Mouse (Mus musculus): ENCODE results near the gene Ror1. TPM values are rescaled to one million over a fixed set of nuclear protein-coding genes. Genes with fewer than 3 reads are reported as not detected.

The Ror1 gene
- polyA plus RNA-seq, 1 experiment from 2014 or later = 1.6 TPM

DNA sequence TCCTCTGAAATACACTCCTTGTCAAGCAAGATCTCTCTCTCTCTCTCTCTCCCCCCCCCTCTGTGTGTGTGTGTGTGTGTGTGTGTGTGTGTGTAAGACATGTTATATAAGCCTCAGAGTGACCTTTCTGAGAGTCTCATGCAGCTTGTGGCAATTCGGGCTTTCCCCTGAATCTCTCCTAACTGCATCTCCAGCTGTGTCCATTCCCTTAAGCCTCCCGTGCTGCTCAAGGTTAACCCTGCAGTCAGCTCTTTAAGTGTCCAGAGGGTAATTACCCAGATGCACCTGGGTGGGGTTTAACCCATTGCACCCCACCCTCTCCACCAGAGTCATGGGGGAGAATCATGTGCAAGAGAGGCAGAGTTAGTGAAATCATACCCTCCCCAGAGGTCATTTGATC lies 105.7 kb downstream of the Ror1 start:
- no peaks in the 10 kb centered on the region for H3K36me3 ChIP-seq
- no peaks in the 10 kb centered on the region for H3K9me3 ChIP-seq
- no peaks in the 10 kb centered on the region for H3K4me1 ChIP-seq (replicated peaks)
- H3K4me2 ChIP-seq = no peak overlapping the region
- H3K9ac ChIP-seq = no peak overlapping the region
- no peak overlapping the region for H3K27ac ChIP-seq (replicated peaks)
- H3K27me3 ChIP-seq = no peaks in the 10 kb centered on the region
- no peak for ATAC-seq (ENCODE audit: low FRiP score, low read depth)
- H3K4me3 ChIP-seq = no peak overlapping the region
- WGBS = 71% methylated on average over 2 of the region's 2 CpGs

DNA sequence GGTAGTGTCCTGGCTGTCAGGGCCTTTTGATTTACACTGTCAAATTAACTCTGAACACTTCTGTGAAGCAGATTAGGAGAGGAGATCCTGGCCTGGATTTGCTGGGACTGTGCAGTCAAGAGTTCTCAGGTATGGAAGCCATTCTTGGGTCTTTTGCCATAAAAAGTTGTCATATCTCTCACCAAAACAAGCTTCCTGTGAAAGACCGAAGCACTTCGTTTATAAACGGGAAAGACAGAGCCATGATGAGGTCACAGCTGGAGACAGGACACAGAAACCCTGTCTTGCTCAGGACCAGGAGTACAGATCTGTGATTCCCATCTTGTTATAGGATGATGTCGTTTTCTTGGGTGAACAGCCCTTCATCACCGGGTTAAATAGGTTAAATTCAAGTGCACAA lies 107.5 kb downstream of the Ror1 start:
- 76% methylated on average over 5 of the region's 5 CpGs for WGBS
- ATAC-seq (ENCODE audit: low FRiP score, low read depth) = no peak
- Histone ChIP-seq H3K9me3 (no peaks in the 10 kb centered on the region), H3K36me3 (no peaks in the 10 kb centered on the region), H3K9ac (no peak overlapping the region), H3K4me2 (no peak overlapping the region), H3K4me3 (no peak overlapping the region), H3K4me1 (replicated peaks) (no peaks in the 10 kb centered on the region), H3K27ac (replicated peaks) (no peak overlapping the region), H3K27me3 (no peaks in the 10 kb centered on the region)

DNA sequence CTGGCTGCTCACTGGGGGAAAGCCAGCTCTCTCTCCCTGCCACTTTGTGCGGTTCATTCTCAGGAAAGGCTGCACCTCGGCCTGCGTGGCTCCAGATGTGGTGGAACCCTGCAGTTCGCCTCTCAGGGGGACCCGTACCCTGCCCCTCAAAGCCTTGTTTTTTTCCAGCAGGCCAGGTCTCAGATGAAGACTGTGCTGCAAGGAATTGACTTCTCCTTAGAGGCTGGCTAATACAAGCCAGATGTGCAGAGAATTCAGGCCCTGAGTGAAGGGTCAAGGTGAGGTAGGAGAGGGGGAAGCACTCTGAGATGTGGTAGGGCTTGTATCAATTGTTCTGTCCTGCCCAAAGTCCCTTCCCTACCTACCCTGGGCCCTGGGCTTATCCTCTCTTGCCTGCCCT lies 108.1 kb downstream of the Ror1 start:
- Histone ChIP-seq H3K4me2 (no peak overlapping the region), H3K36me3 (no peaks in the 10 kb centered on the region), H3K27ac (replicated peaks) (no peak overlapping the region), H3K27me3 (no peaks in the 10 kb centered on the region), H3K9ac (no peak overlapping the region), H3K4me3 (no peak overlapping the region), H3K9me3 (no peaks in the 10 kb centered on the region), H3K4me1 (replicated peaks) (no peaks in the 10 kb centered on the region)
- 74% methylated on average over 5 of the region's 5 CpGs for WGBS
- no peak for ATAC-seq (ENCODE audit: low FRiP score, low read depth)

DNA sequence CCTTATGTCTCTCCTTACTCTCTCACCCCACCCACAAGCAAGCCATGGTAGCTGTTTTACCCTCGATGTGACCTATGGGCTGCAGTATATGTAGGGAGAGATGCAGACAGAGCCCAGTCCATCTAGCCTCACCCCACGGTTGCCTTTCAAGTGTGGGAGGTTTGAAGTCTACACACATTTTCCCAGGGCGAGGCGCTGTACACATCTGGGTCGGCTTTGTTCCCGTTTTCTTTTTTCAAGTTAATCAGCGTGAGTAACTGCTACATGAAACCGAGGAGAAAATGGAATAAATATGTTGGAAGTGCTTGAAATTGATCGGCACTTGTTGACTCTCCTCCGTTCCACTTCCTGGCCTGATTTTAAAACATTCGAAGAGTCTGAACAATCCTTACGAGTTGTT lies 108.8 kb downstream of the Ror1 start:
- Histone ChIP-seq H3K27ac (replicated peaks) (no peak overlapping the region), H3K9ac (no peak overlapping the region), H3K27me3 (no peaks in the 10 kb centered on the region), H3K4me1 (replicated peaks) (no peaks in the 10 kb centered on the region), H3K4me2 (no peak overlapping the region), H3K9me3 (no peaks in the 10 kb centered on the region), H3K4me3 (no peak overlapping the region), H3K36me3 (no peaks in the 10 kb centered on the region)
- no peak for ATAC-seq (ENCODE audit: low FRiP score, low read depth)
- WGBS = 85% methylated on average over 12 of the region's 12 CpGs

DNA sequence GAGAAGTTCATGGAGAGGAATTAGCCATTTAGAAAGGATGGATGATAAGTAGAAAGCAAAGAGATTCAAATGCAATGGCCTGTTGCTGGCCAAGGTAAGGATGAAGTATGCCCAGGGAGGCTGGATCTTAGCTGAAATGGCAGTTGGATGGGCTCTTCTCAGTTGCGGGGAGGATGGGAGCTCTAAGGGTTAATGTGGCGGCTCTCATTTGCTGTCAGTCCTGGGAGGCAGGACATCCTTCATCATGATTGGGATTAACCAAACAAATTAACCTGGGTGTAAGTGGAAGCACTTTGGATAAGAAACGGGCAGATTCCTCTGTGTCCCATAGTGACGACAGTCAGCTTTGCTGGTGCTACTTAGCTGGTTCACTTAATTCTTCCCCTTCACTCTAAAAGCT lies 112.5 kb downstream of the Ror1 start:
- Histone ChIP-seq H3K4me2 (no peak overlapping the region), H3K4me1 (replicated peaks) (no peaks in the 10 kb centered on the region), H3K36me3 (no peaks in the 10 kb centered on the region), H3K27ac (replicated peaks) (no peak overlapping the region), H3K9ac (no peak overlapping the region), H3K9me3 (no peaks in the 10 kb centered on the region), H3K27me3 (no peaks in the 10 kb centered on the region), H3K4me3 (no peak overlapping the region)
- WGBS = 69% methylated on average over 4 of the region's 4 CpGs
- no peak for ATAC-seq (ENCODE audit: low FRiP score, low read depth)

DNA sequence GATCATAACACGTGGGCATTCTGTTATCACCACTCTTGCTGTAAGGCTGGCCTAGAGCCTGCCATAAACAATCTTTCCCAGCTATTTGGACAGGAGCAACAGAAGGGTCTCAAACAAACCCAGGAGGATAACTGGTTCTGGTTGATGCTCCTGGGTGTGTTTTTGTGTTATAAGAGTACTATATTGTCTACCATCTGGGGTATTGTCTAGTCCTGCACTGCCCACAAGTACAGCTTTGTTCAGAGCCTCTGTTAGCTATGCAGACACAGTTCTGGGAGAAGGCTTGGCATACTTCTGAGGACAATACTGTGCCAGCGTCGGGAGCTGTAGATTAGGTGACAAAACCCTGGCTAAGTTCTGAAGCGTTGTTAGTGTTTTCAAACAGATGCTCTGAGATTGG lies 113.5 kb downstream of the Ror1 start:
- Histone ChIP-seq H3K27ac (replicated peaks) (no peak overlapping the region), H3K36me3 (no peaks in the 10 kb centered on the region), H3K27me3 (no peaks in the 10 kb centered on the region), H3K9ac (no peak overlapping the region), H3K4me1 (replicated peaks) (no peaks in the 10 kb centered on the region), H3K4me3 (no peak overlapping the region), H3K9me3 (no peaks in the 10 kb centered on the region), H3K4me2 (no peak overlapping the region)
- ATAC-seq (ENCODE audit: low FRiP score, low read depth) = no peak
- WGBS = 65% methylated on average over 4 of the region's 4 CpGs

DNA sequence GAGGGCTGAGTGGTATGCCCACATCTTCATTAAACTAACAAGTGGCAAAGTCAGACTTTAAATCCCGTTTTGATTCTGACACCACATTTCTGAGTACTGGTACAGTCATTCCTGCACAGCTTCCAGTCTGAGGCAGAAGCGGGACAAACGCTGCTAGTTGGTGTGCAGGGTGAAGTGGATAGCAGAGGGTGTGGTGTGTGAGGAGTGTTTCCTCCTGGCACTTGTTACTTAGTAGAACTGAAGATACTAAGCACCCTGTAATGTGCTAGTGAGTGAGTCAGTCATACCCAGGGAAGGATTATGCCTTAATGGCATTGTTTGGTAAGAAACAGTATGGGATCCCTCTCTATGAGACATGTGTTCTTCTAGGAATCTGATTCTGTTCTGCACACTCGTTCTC lies 115.7 kb downstream of the Ror1 start:
- no peak for ATAC-seq (ENCODE audit: low FRiP score, low read depth)
- whole genome bisulfite sequencing = 89% methylated on average over 4 of the region's 4 CpGs
- Histone ChIP-seq H3K36me3 (no peaks in the 10 kb centered on the region), H3K9ac (no peak overlapping the region), H3K4me3 (no peak overlapping the region), H3K4me2 (no peak overlapping the region), H3K4me1 (replicated peaks) (no peaks in the 10 kb centered on the region), H3K27ac (replicated peaks) (no peak overlapping the region), H3K27me3 (no peaks in the 10 kb centered on the region), H3K9me3 (no peaks in the 10 kb centered on the region)

DNA sequence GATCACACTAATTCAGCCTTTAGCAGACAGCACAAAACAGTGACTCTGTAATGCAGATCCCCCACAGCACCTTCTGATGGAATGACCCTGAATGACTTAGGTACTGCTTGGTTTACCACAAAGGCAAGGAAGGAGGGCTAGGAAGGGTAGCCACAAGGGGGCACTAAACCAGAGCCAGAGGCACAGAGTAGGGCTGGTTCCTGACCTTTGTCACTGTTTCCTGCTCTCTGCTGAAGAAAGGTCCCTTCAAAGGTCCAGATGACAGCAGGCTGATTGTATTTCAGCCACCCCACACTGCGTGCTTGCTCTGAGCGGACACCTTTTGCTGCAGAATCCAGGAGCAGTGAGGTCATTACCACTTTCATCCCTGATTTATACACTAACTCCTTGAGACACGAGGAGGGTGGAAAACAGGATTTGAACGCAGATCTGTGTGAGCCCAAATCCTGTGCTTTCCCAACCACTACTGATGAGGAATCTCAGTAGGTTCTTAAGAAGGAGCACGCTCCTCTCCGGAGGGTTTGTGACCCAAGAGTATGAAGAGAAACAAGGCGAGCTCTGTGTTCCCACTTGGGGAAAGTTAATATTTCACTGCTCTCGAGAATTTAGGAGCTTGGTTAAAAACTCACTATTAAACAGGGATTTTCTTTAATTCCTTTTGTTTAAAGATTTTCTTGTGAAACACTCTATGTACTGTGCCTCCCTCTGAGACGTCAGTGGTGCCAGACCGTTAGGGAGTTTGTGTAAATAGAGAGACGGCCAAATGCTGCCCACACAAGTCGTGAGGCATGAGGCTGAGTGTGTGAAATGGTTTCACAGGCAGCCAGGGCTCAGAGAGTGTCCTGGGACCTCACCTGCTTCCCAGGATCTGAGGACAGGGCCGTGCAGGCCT lies 119.0 kb downstream of the Ror1 start:
- Histone ChIP-seq H3K36me3 (no peaks in the 10 kb centered on the region), H3K4me2 (no peak overlapping the region), H3K4me3 (no peak overlapping the region), H3K9ac (no peak overlapping the region), H3K9me3 (no peaks in the 10 kb centered on the region), H3K27me3 (no peaks in the 10 kb centered on the region), H3K4me1 (replicated peaks) (no peaks in the 10 kb centered on the region), H3K27ac (replicated peaks) (no peak overlapping the region)
- no peak for ATAC-seq (ENCODE audit: low FRiP score, low read depth)
- 65% methylated on average over 13 of the region's 13 CpGs for WGBS

DNA sequence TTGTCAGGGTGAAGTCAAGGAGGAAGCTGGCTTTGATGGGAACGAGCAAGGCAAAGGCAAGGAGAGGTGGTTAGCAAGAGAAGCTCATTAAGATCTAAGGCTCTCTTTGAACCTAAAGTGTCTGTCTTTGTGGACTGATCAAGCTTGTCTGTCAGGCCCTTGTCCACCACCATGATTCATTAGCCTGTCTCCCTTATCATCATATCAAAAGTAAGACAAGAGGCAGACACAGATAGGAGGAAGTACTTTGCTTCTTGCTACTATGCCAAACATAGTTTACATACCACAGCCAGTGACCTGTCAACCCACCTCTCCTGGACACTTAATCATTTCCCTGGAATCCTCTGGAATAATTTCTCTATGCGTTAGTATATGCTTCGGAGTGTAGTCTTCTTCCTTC lies 121.0 kb downstream of the Ror1 start:
- Histone ChIP-seq H3K9me3 (no peaks in the 10 kb centered on the region), H3K4me3 (no peak overlapping the region), H3K4me2 (no peak overlapping the region), H3K27ac (replicated peaks) (no peak overlapping the region), H3K27me3 (no peaks in the 10 kb centered on the region), H3K4me1 (replicated peaks) (no peaks in the 10 kb centered on the region), H3K36me3 (no peaks in the 10 kb centered on the region), H3K9ac (no peak overlapping the region)
- ATAC-seq (ENCODE audit: low FRiP score, low read depth) = no peak
- 80% methylated on average over 3 of the region's 3 CpGs for WGBS

DNA sequence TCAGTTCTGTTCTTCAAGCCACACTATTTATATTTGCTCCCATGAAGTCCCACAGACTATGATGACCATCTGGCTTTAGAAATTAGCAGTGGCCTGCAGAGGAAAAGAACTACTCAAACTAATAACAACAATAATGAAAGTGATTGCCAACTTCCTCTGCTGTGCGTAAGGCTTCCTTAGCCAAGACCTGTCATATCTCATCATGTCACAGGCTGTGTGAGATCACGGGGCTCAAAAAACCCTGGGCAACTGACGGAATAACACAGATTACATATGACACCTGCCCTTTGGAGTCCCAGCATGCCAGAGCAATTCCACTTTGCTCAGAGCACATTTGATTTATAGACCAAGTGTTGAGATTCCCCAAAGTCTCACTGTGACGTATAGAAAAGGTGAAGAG lies 123.4 kb downstream of the Ror1 start:
- no peaks in the 10 kb centered on the region for H3K36me3 ChIP-seq
- ATAC-seq (ENCODE audit: low FRiP score, low read depth) = peak; percentile 77; the same call in 1 of the 2 replicates
- H3K4me2 ChIP-seq = no peak overlapping the region
- WGBS = 69% methylated on average over 4 of the region's 4 CpGs
- H3K27me3 ChIP-seq = no peaks in the 10 kb centered on the region
- peaks cover 4% of the 10 kb centered on the region; the same call in 1 of the 2 replicates for H3K4me1 ChIP-seq (replicated peaks)
- no peak overlapping the region for H3K4me3 ChIP-seq
- no peak overlapping the region for H3K27ac ChIP-seq (replicated peaks)
- H3K9me3 ChIP-seq = no peaks in the 10 kb centered on the region
- H3K9ac ChIP-seq = no peak overlapping the region

DNA sequence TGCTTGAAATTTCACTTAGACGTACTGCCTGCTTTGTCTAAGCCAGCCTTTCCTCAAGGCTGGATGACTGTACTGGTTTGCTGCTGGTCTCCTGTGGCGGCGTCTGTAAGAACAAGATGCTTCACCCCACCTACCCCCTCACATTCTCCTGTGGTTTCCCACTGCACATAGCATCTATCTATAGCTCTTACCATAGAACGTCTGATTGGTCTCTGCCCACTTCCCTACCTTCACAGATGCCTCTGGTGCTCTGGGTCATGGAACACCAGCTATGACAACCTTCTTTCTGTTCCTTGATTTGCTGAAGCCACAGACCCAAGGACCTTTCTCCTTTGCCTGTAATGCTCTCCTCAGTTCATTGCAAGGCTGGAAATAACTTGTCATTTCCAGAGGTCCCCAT lies 124.0 kb downstream of the Ror1 start:
- no peaks in the 10 kb centered on the region for H3K36me3 ChIP-seq
- H3K4me1 ChIP-seq (replicated peaks) = peaks cover 4% of the 10 kb centered on the region; the same call in 1 of the 2 replicates
- no peaks in the 10 kb centered on the region for H3K27me3 ChIP-seq
- no peak overlapping the region for H3K9ac ChIP-seq
- no peak overlapping the region for H3K27ac ChIP-seq (replicated peaks)
- H3K4me3 ChIP-seq = no peak overlapping the region
- 86% methylated on average over 4 of the region's 4 CpGs for WGBS
- no peaks in the 10 kb centered on the region for H3K9me3 ChIP-seq
- no peak overlapping the region for H3K4me2 ChIP-seq
- ATAC-seq (ENCODE audit: low FRiP score, low read depth) = no peak

DNA sequence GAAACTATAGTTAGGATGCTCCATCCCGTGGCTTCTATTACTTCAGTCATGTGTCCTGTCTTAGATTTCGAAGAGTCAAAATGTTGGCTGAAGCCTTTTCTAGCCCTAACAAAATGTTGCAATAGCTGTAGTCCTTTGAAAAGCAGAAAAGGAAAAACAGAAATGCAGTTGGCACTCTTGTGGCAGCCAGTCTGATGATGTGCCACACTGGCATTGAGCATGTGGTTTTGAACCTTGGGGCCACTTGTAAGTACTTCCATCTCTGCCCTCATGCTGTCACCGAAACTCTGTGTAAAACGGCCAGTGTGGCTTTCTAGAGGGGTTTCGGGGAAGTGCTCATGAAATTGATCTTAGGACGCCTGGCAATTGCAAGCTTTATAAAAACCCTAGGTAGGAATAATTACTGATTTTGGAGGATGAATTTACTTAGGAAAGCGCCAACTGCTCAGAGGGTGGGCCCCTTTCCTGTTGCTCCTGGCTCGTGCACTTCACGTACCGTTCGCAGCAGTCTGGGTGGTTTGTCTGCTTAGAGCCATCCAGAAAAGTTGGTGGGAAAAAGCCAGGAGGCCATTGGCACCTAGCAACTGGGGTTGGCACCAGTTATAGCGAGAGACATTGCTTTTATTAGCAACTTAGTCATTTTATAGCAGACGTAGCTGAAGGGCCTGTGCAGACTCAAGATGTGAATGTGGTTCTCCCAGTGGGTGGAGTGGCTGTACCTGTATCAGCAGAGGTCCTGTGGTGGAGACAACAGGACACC lies 126.6 kb downstream of the Ror1 start:
- Histone ChIP-seq H3K4me2 (no peak overlapping the region), H3K4me1 (replicated peaks) (peaks cover 4% of the 10 kb centered on the region; the same call in 1 of the 2 replicates), H3K27ac (replicated peaks) (no peak overlapping the region), H3K4me3 (no peak overlapping the region), H3K27me3 (no peaks in the 10 kb centered on the region), H3K9ac (no peak overlapping the region), H3K36me3 (no peaks in the 10 kb centered on the region), H3K9me3 (no peaks in the 10 kb centered on the region)
- 78% methylated on average over 13 of the region's 13 CpGs for WGBS
- ATAC-seq (ENCODE audit: low FRiP score, low read depth) = no peak

Data from hindbrain, embryonic 15.5 days (tissue).